Mouse (Mus musculus): Measurements from ENCODE around the gene Dact1. TPM values are rescaled to one million over a fixed set of nuclear protein-coding genes. Genes with fewer than 3 reads are reported as not detected.

Gene Dact1
- polyA plus RNA-seq (2015; fragmentation: Nextera tagmentation; extraction: Ambion mirVana), result 31.1 and 31.4 TPM in 2 replicates

- ATAC-seq, result peak; percentile 92
- Histone ChIP-seq H3K4me2 (ENCODE audit: low read length) (peak within 1 kb of the TSS; percentile 77), H3K4me1 (replicated peaks; ENCODE audit: control insufficient read depth, insufficient read depth, low read length) (peaks cover 10% of the 10 kb centered on the region), H3K27me3 (replicated peaks; ENCODE audit: control insufficient read depth, insufficient read depth, low read length) (no peaks in the 10 kb centered on the region), H3K9me3 (ENCODE audit: control insufficient read depth, low read length) (no peaks in the 10 kb centered on the region), H3K9ac (replicated peaks; ENCODE audit: low read depth, low read length) (peak within 1 kb of the TSS; percentile 97), H3K4me3 (replicated peaks; ENCODE audit: low read length) (peak within 1 kb of the TSS; percentile 91), H3K36me3 (ENCODE audit: control insufficient read depth, insufficient read depth) (peaks cover 4% of the 10 kb centered on the region; the same call in 1 of the 2 replicates), H3K27ac (ENCODE audit: low read length) (peak within 1 kb of the TSS; percentile 91)
- WGBS, result under 1% methylated on average over 70 of the region's 76 CpGs
Measured at GRCm38 (mm10) chr12:71309581-71310067, at the start of gene Dact1. Gene Dact1 (plus strand): TSS chr12:71309884.

DNA sequence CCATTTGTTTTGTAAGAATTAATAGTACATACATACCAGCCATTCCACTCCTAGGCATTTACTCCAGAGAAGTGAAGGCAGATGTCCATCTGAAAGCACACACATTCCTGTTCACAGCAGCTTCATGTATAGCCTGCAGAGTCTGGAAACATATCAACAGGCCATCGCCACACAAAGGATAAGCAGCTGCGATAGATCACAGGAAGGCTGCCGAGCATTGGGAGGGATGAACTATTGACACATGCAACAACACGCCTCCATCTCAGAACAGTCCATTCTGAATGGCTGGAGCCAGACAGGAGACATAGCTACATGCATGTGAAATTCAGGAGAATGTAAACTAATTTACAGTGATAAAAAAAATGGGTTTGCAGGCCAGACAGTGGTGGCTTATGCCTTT, 45.5 kb upstream of the Dact1 start:
- Histone ChIP-seq H3K9me3 (ENCODE audit: control insufficient read depth, low read length) (no peaks in the 10 kb centered on the region), H3K9ac (replicated peaks; ENCODE audit: low read depth, low read length) (no peak overlapping the region), H3K27me3 (replicated peaks; ENCODE audit: control insufficient read depth, insufficient read depth, low read length) (no peaks in the 10 kb centered on the region), H3K4me2 (ENCODE audit: low read length) (no peak overlapping the region), H3K27ac (ENCODE audit: low read length) (no peak overlapping the region), H3K36me3 (ENCODE audit: control insufficient read depth, insufficient read depth) (no peaks in the 10 kb centered on the region), H3K4me1 (replicated peaks; ENCODE audit: control insufficient read depth, insufficient read depth, low read length) (no peaks in the 10 kb centered on the region), H3K4me3 (replicated peaks; ENCODE audit: low read length) (no peak overlapping the region)
- 91% methylated on average over 4 of the region's 4 CpGs for WGBS
- ATAC-seq, result no peak

- Histone ChIP-seq H3K9ac (replicated peaks; ENCODE audit: low read depth, low read length) (no peak overlapping the region), H3K4me1 (replicated peaks; ENCODE audit: control insufficient read depth, insufficient read depth, low read length) (no peaks in the 10 kb centered on the region), H3K27me3 (replicated peaks; ENCODE audit: control insufficient read depth, insufficient read depth, low read length) (no peaks in the 10 kb centered on the region), H3K9me3 (ENCODE audit: control insufficient read depth, low read length) (no peaks in the 10 kb centered on the region), H3K36me3 (ENCODE audit: control insufficient read depth, insufficient read depth) (no peaks in the 10 kb centered on the region), H3K27ac (ENCODE audit: low read length) (no peak overlapping the region), H3K4me2 (ENCODE audit: low read length) (no peak overlapping the region), H3K4me3 (replicated peaks; ENCODE audit: low read length) (no peak overlapping the region)
- ATAC-seq, result no peak
- 92% methylated on average over 7 of the region's 7 CpGs for WGBS
Measured at GRCm38 (mm10) chr12:71269367-71269766, 40.3 kb upstream of the Dact1 start.

DNA sequence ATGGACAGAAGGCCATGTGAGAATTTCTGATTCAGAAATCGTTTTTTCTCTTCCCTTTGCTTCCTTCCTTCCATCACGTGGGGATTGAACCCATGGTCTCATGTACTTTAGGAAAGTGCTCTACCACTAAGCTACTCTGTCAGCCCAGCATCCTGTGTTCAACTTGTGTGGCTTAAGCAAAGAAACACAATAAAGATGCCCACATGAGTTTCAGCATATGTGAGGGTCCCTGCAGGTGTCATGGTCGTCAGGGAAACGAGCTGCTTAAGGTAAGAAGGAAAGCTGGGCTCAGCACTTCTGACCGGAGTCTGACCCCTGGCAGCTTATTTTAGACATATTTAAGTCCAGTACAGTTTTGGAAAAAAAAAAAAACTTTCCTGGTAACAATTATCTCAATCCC, 38.6 kb upstream of the Dact1 start:
- Histone ChIP-seq H3K4me3 (replicated peaks; ENCODE audit: low read length) (no peak overlapping the region), H3K9me3 (ENCODE audit: control insufficient read depth, low read length) (no peaks in the 10 kb centered on the region), H3K4me1 (replicated peaks; ENCODE audit: control insufficient read depth, insufficient read depth, low read length) (no peaks in the 10 kb centered on the region), H3K27me3 (replicated peaks; ENCODE audit: control insufficient read depth, insufficient read depth, low read length) (no peaks in the 10 kb centered on the region), H3K27ac (ENCODE audit: low read length) (no peak overlapping the region), H3K9ac (replicated peaks; ENCODE audit: low read depth, low read length) (no peak overlapping the region), H3K36me3 (ENCODE audit: control insufficient read depth, insufficient read depth) (no peaks in the 10 kb centered on the region), H3K4me2 (ENCODE audit: low read length) (no peak overlapping the region)
- no peak for ATAC-seq
- 72% methylated on average over 5 of the region's 5 CpGs for WGBS

DNA sequence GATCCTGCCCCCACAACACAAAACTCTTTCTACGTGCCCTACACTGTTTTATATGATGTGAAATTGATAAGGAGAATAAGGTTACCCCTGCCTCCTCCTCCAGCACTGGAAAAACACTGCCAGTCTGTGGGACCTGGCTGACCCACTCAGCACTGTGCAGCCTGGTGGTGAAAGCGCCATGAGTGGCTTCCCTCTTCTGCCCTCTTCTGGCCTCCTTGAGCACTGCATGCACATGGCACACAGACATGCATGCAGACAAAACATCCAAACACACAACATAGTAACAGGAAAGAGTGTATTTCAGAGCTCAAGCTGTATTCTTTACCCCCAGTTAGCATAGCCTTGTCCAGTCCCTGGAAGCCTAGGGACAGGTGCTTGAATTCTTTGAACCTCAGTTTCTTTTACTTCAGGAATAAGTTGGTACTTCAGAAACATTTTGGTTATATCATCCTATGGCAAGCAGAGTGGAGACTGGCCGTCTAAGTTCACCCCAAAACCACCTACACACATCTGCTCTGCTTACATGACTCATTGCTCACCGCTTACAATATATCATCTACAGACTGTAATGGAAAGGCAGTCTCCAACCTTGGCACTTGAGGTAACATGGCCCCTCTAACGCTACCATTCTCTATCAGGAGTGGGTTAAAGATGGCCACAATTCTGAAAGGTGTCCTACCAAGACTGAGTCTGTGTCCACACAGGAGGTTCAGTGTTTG, 35.0 kb upstream of the Dact1 start:
- Histone ChIP-seq H3K27ac (ENCODE audit: low read length) (no peak overlapping the region), H3K4me3 (replicated peaks; ENCODE audit: low read length) (no peak overlapping the region), H3K9me3 (ENCODE audit: control insufficient read depth, low read length) (no peaks in the 10 kb centered on the region), H3K27me3 (replicated peaks; ENCODE audit: control insufficient read depth, insufficient read depth, low read length) (no peaks in the 10 kb centered on the region), H3K9ac (replicated peaks; ENCODE audit: low read depth, low read length) (no peak overlapping the region), H3K36me3 (ENCODE audit: control insufficient read depth, insufficient read depth) (no peaks in the 10 kb centered on the region), H3K4me2 (ENCODE audit: low read length) (no peak overlapping the region), H3K4me1 (replicated peaks; ENCODE audit: control insufficient read depth, insufficient read depth, low read length) (peaks cover 4% of the 10 kb centered on the region; the same call in 1 of the 2 replicates)
- ATAC-seq, result no peak
- WGBS, result 98% methylated on average over 5 of the region's 5 CpGs

DNA sequence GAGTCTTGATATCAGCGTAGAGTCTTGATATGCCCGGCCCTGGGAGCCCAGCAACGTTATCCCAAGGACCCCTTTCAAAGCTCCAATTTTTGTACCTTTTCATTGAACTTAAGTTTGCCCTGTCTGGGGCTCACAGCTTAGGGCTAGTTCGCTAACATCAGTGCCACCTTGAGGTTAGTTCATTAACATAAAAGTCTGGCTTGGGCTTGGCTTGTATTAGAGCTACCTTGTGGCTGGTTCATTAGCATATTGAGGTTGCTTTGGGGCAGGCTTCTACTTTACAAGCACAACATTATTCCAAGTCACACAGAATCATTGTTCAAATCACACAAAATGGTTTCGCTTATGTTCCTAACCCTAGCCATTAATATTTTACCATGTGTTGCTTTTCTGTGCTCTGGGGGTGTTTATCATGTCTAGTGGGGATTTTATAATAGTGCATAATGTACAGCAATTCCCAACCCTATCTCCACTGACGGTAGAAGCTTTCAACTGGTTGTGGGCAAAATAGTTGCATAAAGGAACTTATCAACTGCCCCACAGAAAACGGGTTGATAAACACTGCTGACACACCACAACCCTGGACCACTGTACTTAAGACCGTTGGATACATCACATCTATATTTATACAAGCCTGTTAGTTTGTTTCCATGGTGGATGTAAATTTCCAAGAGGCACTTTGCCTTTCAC, 33.6 kb upstream of the Dact1 start:
- no peak for ATAC-seq
- WGBS, result 84% methylated on average over 8 of the region's 8 CpGs

DNA sequence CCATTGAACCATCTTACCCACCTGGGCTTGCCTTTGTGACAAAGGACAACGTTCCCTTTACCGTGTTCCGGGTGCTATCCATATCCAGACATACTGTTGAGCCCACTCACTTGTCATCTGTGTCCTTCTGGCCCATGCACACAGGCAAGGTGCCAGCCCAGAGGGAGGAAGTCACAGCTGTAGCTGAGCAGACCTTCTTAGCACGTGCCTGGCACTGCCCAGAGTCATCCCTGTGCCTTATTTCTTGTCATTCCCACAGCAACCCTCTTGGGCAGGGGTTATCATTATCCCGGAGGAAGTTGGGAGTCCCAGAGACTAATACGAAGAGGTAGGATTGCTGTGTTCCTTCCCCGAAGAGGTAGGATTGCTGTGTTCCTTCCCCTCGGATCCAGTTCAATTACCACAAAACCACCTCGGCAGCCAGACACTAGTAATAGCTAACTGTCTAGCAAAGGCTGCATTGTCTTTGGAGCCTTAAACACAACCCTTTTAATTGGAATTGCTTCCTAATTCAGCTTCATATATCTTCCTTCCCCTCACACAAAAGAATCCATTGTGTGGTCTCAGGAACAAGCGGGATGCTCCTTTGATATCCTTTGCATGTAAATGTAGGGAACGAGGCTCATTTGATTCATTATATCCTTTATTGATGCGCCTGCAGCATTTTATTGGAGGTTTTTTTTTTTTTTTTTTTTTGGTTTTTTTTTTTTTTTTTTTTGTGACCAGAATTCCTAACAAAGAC, 30.0 kb upstream of the Dact1 start:
- H3K4me3 ChIP-seq (replicated peaks; ENCODE audit: low read length), result no peak overlapping the region
- no peak overlapping the region for H3K4me2 ChIP-seq (ENCODE audit: low read length)
- H3K9me3 ChIP-seq (ENCODE audit: control insufficient read depth, low read length), result peaks cover 4% of the 10 kb centered on the region
- 22% methylated on average over 12 of the region's 12 CpGs for WGBS
- no peaks in the 10 kb centered on the region for H3K36me3 ChIP-seq (ENCODE audit: control insufficient read depth, insufficient read depth)
- H3K27ac ChIP-seq (ENCODE audit: low read length), result peak overlapping the region; percentile 51
- no peaks in the 10 kb centered on the region for H3K27me3 ChIP-seq (replicated peaks; ENCODE audit: control insufficient read depth, insufficient read depth, low read length)
- no peak overlapping the region for H3K9ac ChIP-seq (replicated peaks; ENCODE audit: low read depth, low read length)
- ATAC-seq, result peak; percentile 54
- H3K4me1 ChIP-seq (replicated peaks; ENCODE audit: control insufficient read depth, insufficient read depth, low read length), result peaks cover 7% of the 10 kb centered on the region; the same call in 1 of the 2 replicates

More for the DNA sequence above, 33.6 kb upstream of the Dact1 start:
- Histone ChIP-seq H3K9me3 (ENCODE audit: control insufficient read depth, low read length) (no peaks in the 10 kb centered on the region), H3K27me3 (replicated peaks; ENCODE audit: control insufficient read depth, insufficient read depth, low read length) (no peaks in the 10 kb centered on the region), H3K36me3 (ENCODE audit: control insufficient read depth, insufficient read depth) (no peaks in the 10 kb centered on the region), H3K4me1 (replicated peaks; ENCODE audit: control insufficient read depth, insufficient read depth, low read length) (peaks cover 7% of the 10 kb centered on the region; the same call in 1 of the 2 replicates), H3K9ac (replicated peaks; ENCODE audit: low read depth, low read length) (no peak overlapping the region), H3K4me2 (ENCODE audit: low read length) (no peak overlapping the region), H3K4me3 (replicated peaks; ENCODE audit: low read length) (no peak overlapping the region), H3K27ac (ENCODE audit: low read length) (no peak overlapping the region)

GRCm38 (mm10) chr12:71281201-71281768, 28.4 kb upstream of the Dact1 start:
- Histone ChIP-seq H3K4me1 (replicated peaks; ENCODE audit: control insufficient read depth, insufficient read depth, low read length) (peaks cover 7% of the 10 kb centered on the region; the same call in 1 of the 2 replicates), H3K4me2 (ENCODE audit: low read length) (no peak overlapping the region)
- ATAC-seq, result no peak

GRCm38 (mm10) chr12:71285399-71285798, 24.3 kb upstream of the Dact1 start:
- Histone ChIP-seq H3K27ac (ENCODE audit: low read length) (no peak overlapping the region), H3K4me1 (replicated peaks; ENCODE audit: control insufficient read depth, insufficient read depth, low read length) (peaks cover 5% of the 10 kb centered on the region; the same call in 1 of the 2 replicates), H3K4me3 (replicated peaks; ENCODE audit: low read length) (no peak overlapping the region), H3K36me3 (ENCODE audit: control insufficient read depth, insufficient read depth) (no peaks in the 10 kb centered on the region), H3K9me3 (ENCODE audit: control insufficient read depth, low read length) (peaks cover 4% of the 10 kb centered on the region), H3K9ac (replicated peaks; ENCODE audit: low read depth, low read length) (no peak overlapping the region), H3K27me3 (replicated peaks; ENCODE audit: control insufficient read depth, insufficient read depth, low read length) (no peaks in the 10 kb centered on the region), H3K4me2 (ENCODE audit: low read length) (no peak overlapping the region)
- no peak for ATAC-seq

More at GRCm38 (mm10) chr12:71281201-71281768, 28.4 kb upstream of the Dact1 start:
- H3K9ac ChIP-seq (replicated peaks; ENCODE audit: low read depth, low read length), result no peak overlapping the region
- no peaks in the 10 kb centered on the region for H3K27me3 ChIP-seq (replicated peaks; ENCODE audit: control insufficient read depth, insufficient read depth, low read length)
- H3K9me3 ChIP-seq (ENCODE audit: control insufficient read depth, low read length), result peaks cover 4% of the 10 kb centered on the region
- H3K27ac ChIP-seq (ENCODE audit: low read length), result no peak overlapping the region
- H3K4me3 ChIP-seq (replicated peaks; ENCODE audit: low read length), result no peak overlapping the region
- H3K36me3 ChIP-seq (ENCODE audit: control insufficient read depth, insufficient read depth), result no peaks in the 10 kb centered on the region
- 85% methylated on average over 12 of the region's 12 CpGs for WGBS
